Mouse (Mus musculus) ovary, adult 18-20 months (tissue): ENCODE measurements at regions not wholly inside any gene's neighbourhood (a gene's known extent, or its start where the extent isn't known, plus 50 kb on each side); places are given as distances from the start of the nearest gene placed in this dataset.

Experiments used
- DNase-seq: peaks from one replicate; pipeline ENCODE4 v3.0.0; 2022; ENCODE audit warnings: low spot score, mixed read lengths

- DNase-seq: peak; percentile 52
Observed at GRCm38 (mm10) chr17:83276000-83276891, 61.2 kb downstream of the Pkdcc start.

- no peak for DNase-seq
Observed at GRCm38 (mm10) chr17:83277117-83277947, 62.2 kb downstream of the Pkdcc start.

- DNase-seq: no peak
Observed at GRCm38 (mm10) chr17:83277948-83278924, 63.1 kb downstream of the Pkdcc start.

- DNase-seq: no peak
Observed at GRCm38 (mm10) chr17:83283328-83283727, 67.4 kb upstream of the Eml4 start.

- no peak for DNase-seq
Observed at GRCm38 (mm10) chr17:83287381-83288142, 63.2 kb upstream of the Eml4 start.

GRCm38 (mm10) chr17:83288143-83288492, 62.6 kb upstream of the Eml4 start:
- DNase-seq: no peak

GRCm38 (mm10) chr17:83295526-83296238, 55.0 kb upstream of the Eml4 start:
- DNase-seq: no peak

GRCm38 (mm10) chr17:83297379-83298121, 53.2 kb upstream of the Eml4 start:
- DNase-seq: no peak
